Mouse (Mus musculus) lung, adult 2 months (tissue): ENCODE results near the gene Snrpe.

Experiments used
- CTCF ChIP-seq: fragments of 200-500 bp; IDR thresholded peaks from 2 replicates; pipeline ENCODE4 v1.5.1; 2011; ENCODE audit warnings: mild to moderate bottlenecking, low read length, control low read depth; ENCODE audit not compliant: insufficient read depth
- POLR2A ChIP-seq: fragments of 200-500 bp; IDR thresholded peaks from 2 replicates; pipeline ENCODE4 v1.6.1; 2011; ENCODE audit warnings: low read depth, mild to moderate bottlenecking, control low read depth, low read length, borderline replicate concordance; ENCODE audit errors: extremely low read depth

DNA sequence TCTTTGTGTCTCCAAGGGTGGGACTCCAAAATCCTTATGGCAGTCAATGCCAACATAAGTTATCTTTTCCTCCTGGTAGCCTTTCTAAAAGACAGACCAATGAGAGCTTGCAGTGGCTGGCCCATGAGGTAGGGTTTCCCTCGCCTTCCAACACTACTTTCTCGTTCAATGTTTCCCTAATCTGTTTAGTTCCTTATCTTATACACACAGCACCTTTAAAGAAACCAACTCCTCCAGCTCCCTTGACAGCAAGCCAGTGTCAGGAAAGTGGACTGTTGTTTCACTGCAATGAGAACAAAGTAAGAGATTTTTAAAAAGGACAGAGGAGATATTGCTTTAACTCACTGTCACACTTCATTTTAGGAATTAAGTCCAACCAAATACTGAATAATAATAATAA lies 7.8 kb upstream of the Snrpe start:
- TF ChIP-seq CTCF (no peak), POLR2A (no peak)
